Mouse (Mus musculus): ENCODE data around the gene Papss2. TPM values are rescaled to one million over a fixed set of nuclear protein-coding genes. Genes with fewer than 3 reads are reported as not detected.
"Not testable (repeated sequence)": the region's sequence is repeated elsewhere in the genome, so short reads cannot be mapped to it uniquely, and the experiment has no call there.

Papss2 gene
- polyA plus RNA-seq, 1 experiment = 13.7 TPM

DNA sequence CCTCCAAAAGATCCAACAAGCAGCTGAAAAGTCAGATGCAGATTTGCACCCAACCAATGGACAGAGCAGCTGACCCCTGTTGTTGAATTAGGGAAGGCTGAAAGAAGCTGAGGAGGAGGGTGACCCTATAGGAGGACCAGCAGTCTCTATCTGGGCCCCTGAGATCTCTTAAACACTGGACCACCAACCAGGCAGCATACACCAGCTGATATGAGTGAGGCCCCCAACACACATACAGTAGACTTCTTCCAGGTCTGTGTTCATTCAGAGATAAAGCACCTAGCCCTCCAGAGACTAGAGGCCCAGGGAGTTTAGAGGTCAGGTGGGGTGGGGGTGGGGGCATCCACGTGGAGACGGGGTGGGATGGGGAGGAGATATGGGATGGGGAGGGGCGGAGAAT is 92.6 kb downstream of the Papss2 start:
- WGBS = 86% methylated on average over 3 of the region's 3 CpGs
- DNase-seq (ENCODE audit: low read depth, low spot score) = not testable (repeated sequence)

DNA sequence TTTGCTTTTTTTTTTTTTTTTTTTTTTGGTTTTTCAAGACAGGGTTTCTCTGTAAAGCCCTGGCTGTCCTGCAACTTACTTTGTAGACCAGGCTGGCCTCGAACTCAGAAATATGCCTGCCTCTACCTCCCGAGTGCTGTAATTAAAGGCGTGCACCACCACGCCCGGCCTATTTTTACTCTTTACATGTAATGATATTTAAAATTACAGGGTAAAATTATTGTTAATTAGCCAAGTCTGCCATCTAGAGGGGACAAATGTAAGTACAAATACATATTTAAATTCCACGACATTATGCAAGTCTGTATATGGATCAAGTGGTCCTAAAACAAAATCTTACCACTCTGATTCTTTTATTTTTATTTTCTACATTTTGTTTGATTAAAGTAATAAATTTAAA is 94.1 kb downstream of the Papss2 start:
- no peak for DNase-seq (ENCODE audit: low read depth, low spot score)
- 16% methylated on average over 6 of the region's 6 CpGs for WGBS

DNA sequence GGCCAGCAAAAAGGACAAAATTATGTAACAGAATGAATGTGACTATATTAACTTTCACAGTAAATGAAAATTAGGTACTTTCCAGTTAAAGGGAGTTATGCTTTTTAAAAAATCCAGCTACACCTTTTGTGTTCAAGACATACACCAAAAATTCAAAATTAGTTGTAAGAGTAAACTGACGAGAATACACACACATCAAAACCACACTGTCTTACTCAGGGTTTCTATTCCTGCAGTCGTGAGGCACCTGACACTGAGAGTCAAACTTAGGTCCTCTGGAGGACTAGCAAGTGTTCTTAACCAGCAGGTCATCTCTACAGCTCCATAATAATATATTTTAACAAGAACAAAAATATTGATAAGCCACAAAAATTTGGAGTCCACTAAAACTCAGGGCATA is 101.1 kb downstream of the Papss2 start:
- WGBS = 92% methylated on average over 2 of the region's 2 CpGs
- DNase-seq (ENCODE audit: low read depth, low spot score) = no peak

DNA sequence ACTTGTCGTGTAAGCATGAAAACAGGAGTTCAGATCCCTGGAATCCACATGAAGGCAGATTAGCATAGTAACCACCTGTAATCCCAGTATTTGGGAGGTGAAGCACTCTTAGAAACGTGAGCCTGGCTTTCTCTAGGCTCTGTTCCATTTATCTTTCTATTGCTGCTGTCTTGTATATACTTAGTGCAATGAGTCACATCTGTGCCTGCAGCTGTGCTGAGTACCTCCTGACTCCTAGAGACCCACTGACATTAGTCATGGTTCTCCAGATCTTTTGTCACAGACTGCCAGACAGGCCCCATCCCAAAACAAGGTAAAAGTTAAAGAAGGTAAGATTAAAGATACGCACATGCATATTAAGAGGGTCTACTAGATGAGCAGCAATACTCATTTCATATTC is 106.6 kb downstream of the Papss2 start:
- WGBS = 80% methylated on average over 3 of the region's 3 CpGs
- DNase-seq (ENCODE audit: low read depth, low spot score) = no peak

DNA sequence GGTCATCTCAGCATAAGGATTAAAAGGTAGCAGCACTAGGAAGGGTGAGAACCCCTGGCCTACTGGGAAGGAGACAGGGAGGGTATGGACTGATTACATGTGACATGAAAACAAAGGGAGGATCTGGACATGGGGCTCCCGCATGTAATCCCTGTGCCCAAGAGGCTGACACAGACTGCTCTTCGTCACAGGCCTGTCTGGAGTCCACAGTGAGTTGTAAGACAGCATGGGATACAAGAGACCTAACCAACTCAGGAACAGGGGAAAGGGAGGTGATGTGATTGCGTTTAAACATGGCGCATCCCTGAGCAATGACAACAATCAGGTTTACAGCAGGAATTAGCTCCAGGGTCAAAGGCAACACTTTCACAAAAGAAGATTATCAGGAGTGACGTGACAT is 113.4 kb downstream of the Papss2 start:
- WGBS = 87% methylated on average over 5 of the region's 5 CpGs
- DNase-seq (ENCODE audit: low read depth, low spot score) = no peak

DNA sequence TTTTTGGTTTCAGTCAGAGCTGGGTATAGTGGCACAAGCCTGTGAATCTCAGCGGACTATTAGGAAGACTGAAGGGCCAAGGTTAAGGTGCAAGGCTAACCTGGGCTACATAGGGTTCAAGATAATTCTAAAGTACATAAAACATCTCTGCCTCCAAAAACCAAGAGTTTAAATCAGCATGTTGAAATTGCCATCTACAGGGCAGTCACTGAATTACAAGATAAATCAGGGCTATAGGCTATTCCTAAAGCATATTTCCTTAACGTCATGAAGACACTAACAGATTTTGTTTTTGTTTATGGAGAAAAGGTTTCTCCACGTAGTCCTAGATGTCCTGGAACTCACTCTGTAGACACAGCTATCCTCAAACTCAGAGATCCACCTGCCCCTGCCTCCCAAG is 114.7 kb downstream of the Papss2 start:
- DNase-seq (ENCODE audit: low read depth, low spot score) = no peak

DNA sequence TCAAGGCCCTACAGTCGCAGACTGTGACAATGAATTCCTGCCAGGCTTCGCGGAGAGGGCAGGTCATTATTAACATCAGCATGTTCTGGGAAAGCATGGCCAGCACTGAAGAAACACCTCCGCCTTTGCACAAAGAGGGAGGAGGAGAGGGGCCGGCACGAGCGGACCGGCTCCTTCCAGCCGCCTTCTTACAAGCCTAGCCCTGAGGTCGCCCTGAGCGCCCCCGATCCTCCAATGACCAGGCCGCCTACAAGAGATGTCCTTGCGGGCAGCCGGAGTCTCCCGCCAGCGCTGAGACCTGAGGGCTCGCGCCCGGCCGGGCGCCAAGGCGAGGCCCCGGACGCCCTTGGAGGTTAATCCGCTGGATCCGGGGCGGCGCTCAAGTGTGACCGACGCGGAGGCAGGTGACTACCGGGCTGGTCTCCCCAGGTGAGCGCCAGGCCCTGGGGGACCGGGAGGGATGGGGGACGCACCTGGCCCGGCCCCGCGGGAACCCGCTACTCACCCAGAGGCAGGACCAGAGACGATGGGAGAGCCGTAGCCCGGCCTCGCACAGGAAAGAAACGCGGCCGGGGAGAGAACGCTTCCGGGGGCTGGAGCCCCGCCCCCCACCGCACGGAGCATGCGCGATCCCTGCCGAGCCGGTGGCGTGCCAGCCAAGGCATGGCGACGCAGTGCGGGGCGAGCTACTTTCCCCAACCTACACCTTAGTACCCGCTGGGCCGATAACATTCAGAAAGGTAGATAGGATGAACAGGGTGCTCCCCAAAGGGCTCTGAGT is 116.4 kb downstream of the Papss2 start:
- under 1% methylated on average over 63 of the region's 63 CpGs for WGBS
- DNase-seq (ENCODE audit: low read depth, low spot score) = peak; percentile 61

More for the DNA sequence above, 114.7 kb downstream of the Papss2 start:
- WGBS = 39% methylated on average over 3 of the region's 3 CpGs

DNA sequence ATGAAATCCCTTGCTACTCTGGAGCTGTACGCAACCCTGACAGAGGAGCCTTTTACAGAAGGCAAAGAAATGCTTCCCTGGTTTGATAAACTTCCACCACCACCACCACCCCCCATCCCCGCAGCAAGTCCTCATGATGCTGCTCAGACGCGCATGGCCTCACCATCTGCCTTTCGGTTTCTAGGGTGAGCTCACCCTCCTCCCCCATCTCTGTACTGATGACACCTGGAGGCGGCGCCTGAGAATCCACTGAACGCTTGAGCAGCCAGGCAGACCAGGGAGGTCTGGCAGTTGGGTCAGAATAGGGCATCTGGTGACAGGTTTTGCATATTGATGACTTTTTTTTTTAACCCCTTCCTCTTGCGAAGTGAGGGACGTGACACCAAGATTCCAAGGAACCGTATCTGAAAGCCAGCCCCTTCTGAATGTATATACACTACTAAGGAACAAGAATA is 117.0 kb downstream of the Papss2 start:
- peak; percentile 57 for DNase-seq (ENCODE audit: low read depth, low spot score)
- under 1% methylated on average over 11 of the region's 11 CpGs for WGBS

DNA sequence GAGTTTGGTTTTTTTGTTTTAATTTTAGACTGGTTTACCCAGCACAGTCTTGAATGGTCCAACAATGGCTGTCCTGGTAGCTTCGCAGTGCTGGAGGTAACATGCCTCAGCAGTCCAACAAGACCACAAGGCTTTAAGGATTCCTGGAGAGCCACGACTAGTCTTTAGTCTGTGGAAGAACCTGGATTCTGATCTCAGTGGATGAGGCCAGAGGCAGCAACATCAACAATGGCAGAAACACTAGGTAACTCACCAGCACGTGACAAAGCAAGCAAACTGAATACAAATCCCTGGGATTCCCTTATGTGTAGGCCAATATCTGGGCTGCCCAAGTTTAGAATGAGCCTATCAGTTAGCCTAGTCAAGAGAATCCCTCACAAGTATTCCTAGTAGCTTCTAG is 117.9 kb downstream of the Papss2 start:
- 85% methylated on average over 3 of the region's 3 CpGs for WGBS
- DNase-seq (ENCODE audit: low read depth, low spot score) = no peak

DNA sequence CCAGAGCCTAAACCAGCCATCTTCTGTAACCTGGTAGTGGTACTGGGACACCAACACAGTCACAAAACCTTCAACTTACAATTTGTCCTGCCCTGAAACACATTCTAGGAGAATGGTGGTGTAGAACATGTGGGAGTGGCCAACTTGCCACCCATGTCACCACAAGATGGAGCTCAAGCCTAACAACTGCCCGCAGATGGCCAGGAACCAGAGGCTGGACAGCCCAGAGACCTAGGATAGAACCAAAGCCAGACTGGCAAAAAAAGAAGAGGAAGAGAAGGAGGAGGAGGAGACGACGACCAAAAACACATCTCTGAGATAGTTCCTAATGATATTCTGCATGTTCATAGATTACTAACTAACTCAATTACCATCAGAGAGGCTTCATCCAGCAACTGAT is 119.6 kb downstream of the Papss2 start:
- WGBS = 5% methylated on average over 3 of the region's 3 CpGs
- peak; percentile 39 for DNase-seq (ENCODE audit: low read depth, low spot score)

DNA sequence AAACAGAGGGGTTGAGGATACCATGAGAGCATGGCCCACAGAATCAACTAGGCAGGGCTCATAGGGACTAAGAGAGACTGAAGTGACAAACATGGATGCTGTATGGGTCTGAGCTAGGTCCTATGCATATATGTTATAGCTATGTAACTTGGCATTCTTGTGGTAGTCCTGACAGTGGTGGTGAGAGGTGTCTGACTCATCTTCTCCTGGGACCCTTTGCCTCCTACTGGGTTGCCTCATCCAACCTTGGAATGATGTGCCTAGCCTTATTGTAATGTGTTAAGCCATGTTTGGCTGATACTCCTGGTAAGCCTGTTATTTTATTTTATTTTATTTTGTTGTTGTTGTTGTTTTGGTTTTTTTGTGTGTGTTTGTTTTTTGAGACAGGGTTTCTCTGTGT is 120.1 kb downstream of the Papss2 start:
- no peak for DNase-seq (ENCODE audit: low read depth, low spot score)

Other genes starting within 250 kb of the Papss2 start
- gene Sgms1, start 206.1 kb upstream of the Papss2 start, polyA plus RNA-seq (2012; rRNA removed) = 18.3 and 24.7 TPM in 2 replicates
- 9.8 and 11.0 TPM in 2 replicates for gene Rpl9-ps6, start 129.2 kb upstream of the Papss2 start, polyA plus RNA-seq (2012; rRNA removed)
- 27.8 and 39.6 TPM in 2 replicates for gene Minpp1, start 110.0 kb upstream of the Papss2 start, polyA plus RNA-seq (2012; rRNA removed)
- 11.5 and 16.1 TPM in 2 replicates for gene Atad1, start 144.0 kb downstream of the Papss2 start, polyA plus RNA-seq (2012; rRNA removed)
- gene Pten, start 161.7 kb downstream of the Papss2 start, polyA plus RNA-seq (2012; rRNA removed) = 7.7 and 13.4 TPM in 2 replicates

Data from large intestine, adult 2 months (tissue).